Mouse (Mus musculus) kidney, adult 8-10 months (tissue): ENCODE results near the gene Nr2c1.

Experiments
- DNase-seq, 2 experiments: peaks; one replicate each; pipeline ENCODE4 v3.0.0; 2022

The Nr2c1 gene

GRCm38 (mm10) chr10:94147756-94148531 is at the start of gene Nr2c1:
TSS of gene Nr2c1 (plus strand) at chr10:94148023.
- DNase-seq, result peak; percentile 90 to 92

- DNase-seq, result no peak
These were observed 49.7 kb upstream of the Nr2c1 start for GRCm38 (mm10) chr10:94098100-94098499.

DNA sequence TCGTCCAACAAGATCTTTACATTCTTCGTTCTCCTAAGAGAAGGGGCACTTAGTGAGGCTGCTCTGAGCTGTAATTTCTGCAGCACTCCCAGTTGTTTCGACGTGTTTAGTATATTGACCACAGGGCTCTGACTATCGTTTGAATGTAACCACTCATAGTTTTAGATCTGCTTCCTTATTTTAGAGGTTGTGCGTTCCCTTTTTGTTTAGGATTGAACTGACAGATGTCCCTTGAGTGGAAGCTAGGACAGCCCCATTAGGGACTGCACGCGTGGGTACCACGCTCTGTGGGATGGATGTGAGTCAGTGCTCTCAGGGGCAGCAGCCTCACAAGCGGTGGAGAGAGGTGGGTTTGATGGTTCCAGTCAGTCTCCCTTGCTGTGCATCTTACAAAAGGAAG is 42.3 kb upstream of the Nr2c1 start:
- DNase-seq, result no peak

- DNase-seq, result peak; percentile 55 to 65
These were observed 40.7 kb upstream of the Nr2c1 start for GRCm38 (mm10) chr10:94107168-94107567.

DNA sequence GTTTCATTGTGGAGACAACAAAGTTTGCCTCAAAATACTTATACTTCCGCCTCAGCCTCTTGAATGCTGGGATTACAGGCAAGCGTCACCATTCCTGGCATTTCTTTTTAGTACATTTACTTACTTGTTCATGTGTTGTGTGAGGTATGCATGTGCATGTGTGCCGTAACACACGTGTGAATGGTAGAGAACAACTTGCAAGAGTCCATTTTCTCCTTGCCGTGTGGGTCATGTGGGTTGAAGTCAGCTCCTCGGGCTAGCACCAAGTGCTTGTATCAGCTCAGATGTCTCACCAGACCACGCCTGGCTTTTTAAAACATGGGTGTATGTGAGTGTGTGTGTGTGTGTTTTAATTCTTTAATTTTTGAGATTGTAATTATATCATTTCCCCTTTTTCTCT is 40.2 kb upstream of the Nr2c1 start:
- DNase-seq, result no peak

- DNase-seq, result no peak
These were observed 39.0 kb upstream of the Nr2c1 start for GRCm38 (mm10) chr10:94108791-94109190.

DNA sequence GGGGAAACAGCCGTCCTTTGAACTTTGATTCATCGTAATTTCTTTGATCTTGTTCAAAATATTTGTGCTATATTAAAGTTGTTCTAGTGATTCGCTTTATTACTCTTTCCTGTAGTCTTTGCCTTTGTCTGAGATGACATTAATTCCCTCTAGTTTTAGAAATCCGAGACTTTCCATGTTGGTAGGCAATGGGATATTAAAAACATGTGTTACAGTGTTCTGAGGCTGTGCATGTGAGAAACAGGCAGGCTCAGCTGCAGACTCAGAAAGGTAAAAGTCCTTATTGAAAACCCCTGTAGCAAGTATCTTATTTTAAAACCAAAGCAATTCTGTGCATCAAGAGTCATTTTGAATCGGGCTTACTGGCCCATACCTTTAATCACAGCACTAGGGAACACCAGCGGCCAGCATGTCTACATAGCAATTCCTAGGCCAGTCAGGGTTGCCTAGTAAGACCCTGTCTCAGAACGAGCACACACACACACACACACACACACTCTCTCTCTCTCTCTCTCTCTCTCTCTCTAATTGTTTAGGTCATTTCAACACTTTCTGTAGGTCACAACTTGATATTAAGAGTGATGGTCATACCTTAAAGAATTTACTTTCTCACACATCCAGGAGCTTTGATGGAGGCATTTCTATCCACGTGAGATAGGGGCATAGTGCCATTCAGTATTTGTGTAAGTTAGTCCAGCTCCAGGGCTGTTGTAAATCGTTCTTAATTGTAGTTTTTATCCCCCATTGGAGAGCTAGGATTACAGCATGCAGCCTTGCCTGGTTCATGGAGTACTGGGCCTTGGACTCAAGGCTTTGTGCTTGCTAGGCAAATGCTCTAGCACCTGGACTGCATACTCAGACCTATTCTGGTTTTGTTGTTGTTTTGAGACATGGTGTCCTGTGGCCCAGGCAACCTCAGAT is 36.7 kb upstream of the Nr2c1 start:
- DNase-seq, result no peak

GRCm38 (mm10) chr10:94112207-94112606 is 35.6 kb upstream of the Nr2c1 start:
- DNase-seq, result no peak

DNA sequence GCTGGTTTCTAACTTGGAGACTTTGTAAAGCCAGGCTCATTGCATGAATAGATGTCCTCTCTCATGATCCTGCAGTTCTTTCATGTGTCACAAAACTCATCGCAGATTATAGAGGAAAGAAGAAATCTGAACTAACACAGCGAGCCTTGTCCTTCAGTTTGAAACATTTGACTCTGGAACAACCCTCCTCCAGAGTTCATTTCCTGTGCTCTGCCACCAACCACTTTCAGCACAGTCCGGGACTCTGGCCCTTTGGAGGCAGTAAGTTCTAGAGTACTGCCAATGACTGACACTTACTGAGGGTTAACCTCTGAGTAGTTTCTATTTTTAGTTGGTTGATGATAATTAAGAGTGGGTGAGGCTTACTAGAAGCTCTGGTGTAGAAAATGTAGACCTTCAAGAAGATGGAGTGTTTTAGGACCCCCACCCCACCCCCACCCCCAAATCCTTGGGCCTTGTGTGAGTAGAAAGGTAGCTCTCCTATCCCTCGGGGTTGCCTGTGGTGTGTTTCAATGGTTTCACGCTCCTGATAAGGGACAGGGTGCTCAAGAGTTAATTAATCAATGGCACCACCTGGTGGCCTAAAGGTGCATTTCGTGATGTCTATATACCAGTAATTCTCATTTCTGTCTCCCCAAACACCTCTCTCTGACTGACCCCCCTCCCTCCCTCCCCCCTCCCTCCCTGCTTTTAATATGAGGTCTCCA is 31.8 kb upstream of the Nr2c1 start:
- peak; percentile 70 to 88 for DNase-seq

DNA sequence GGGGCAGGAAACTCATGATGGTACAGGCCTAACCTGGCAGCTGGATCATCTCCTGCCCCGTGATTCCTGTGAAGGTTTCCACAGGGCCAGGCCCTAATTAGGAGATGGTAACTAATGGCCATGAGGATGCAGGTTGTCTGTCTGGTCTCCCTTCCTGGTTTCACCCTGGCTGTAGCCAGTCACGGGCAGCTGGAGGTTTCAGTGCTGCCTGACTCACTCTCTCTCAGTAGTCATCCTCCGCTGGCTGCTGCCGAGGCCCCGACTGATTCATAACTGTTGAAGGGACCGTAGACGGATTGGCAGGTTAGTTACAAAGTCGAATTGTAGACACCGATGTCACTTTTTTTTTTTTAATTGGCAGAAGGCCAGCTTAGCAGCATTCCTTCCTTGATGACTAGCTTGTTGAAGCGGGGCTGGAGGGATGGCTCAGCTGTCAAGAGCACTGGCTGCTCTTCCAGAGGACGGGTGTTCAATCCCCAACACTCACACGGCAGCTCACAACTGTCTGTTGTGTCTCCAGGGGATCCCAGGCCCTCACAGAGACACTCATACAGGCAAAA is 31.0 kb upstream of the Nr2c1 start:
- peak in 1 of 2 experiments; percentile 11 for DNase-seq

GRCm38 (mm10) chr10:94117916-94118315 is 29.9 kb upstream of the Nr2c1 start:
- DNase-seq, result no peak

- no peak for DNase-seq
These were observed 28.8 kb upstream of the Nr2c1 start for GRCm38 (mm10) chr10:94118993-94119392.

- no peak for DNase-seq
These were observed 27.1 kb upstream of the Nr2c1 start for GRCm38 (mm10) chr10:94120676-94121075.

DNA sequence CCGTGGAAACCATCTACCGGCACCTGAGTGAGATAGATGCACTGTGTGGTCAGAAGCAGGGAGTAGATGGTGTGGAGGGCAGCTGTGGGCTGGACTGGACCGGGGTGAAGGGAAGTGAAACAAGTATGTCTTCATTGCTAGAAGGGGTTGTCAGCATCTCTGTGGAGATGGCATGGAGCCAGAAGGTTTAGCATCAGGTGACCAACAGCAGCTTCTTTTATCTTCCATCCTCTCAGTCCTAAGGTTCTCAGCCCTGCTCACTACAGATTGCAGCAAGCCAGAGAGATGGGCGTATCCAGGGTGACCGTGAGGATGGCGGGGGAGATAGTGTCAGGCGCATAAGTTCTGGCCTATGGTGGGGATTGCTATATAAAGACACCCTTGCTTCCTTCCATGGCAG is 25.2 kb upstream of the Nr2c1 start:
- no peak for DNase-seq

- no peak for DNase-seq
These were observed 24.2 kb upstream of the Nr2c1 start for GRCm38 (mm10) chr10:94123581-94123980.

DNA sequence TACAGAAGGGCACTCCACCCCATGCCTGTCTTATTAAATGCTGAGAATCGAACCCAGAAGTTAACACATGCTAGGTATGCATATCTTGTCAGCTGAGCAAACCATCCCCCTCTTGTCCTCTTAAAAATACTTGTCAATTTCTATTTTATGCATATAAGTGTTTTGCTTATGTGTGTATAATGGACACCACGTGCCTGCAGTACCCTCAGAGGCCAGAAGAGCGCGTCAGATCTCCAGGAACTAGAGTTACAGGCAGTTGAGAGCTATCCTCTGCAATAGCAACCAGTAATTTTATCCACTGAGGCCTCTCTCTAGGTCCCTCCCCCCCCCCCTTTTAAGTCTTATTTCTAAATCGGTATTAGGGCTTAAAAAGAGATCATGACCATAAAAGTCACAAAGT is 23.4 kb upstream of the Nr2c1 start:
- DNase-seq, result no peak

DNA sequence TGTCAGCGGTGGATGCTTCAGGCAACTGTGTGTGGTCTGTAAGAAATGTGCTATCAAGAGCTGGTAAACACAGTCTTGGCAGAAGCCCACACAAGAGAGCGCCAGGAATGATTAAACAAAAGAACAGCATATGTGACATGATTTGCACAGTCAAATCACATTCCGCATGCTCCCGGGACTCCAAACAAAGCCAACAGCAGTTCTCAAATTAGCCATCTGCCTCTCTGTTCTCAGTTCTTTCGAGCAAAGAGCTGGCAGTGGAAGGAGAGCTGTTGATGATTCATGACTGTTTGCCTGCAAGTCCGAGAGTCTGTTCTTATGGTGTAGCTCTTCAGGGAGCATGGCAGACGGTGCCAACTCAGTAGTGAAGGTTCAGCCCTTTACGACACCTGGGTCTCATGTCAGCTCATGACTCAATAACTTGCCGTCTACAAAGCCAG is 18.1 kb upstream of the Nr2c1 start:
- DNase-seq, result peak in 1 of 2 experiments; percentile 19

DNA sequence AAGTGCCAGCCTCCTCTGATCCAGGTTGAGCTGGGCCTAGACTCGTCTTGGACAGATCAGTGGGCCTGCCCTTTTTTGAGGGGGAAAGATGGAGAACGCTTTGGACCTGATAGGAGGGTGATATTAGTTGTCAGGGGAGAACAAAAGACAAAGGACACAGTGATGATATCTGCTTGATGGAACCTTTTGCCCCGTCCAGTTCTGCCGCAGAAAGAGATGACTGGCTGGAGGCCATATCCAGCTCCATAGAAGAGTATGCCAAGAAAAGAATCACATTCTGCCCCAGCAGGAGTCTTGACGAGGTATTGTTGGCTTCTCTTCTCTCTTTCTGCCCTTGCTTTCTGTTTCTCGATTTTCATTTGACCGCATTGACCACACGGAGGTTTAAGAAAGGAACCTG is 14.7 kb upstream of the Nr2c1 start:
- DNase-seq, result no peak

DNA sequence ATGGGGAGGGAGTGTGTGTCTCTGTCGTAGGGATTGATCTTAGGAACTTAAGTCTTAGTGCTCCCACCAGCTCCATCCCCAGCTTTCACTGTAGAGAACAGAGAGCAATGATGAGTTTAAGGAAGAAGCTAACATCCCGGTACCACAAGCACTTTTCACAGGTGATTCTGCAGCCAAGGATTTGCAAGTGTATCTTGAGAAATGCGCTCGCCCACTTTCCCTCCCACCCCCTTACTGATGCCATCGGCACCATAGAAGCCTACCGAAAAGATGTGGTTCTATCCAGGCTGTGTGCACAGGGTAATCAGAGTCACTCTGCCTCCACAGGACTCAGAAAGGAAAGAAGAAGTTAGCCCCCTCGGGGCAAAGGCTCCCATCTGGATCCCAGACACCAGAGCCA is 14.1 kb upstream of the Nr2c1 start:
- DNase-seq, result no peak

- no peak for DNase-seq
These were observed 13.1 kb upstream of the Nr2c1 start for GRCm38 (mm10) chr10:94134535-94135390.

DNA sequence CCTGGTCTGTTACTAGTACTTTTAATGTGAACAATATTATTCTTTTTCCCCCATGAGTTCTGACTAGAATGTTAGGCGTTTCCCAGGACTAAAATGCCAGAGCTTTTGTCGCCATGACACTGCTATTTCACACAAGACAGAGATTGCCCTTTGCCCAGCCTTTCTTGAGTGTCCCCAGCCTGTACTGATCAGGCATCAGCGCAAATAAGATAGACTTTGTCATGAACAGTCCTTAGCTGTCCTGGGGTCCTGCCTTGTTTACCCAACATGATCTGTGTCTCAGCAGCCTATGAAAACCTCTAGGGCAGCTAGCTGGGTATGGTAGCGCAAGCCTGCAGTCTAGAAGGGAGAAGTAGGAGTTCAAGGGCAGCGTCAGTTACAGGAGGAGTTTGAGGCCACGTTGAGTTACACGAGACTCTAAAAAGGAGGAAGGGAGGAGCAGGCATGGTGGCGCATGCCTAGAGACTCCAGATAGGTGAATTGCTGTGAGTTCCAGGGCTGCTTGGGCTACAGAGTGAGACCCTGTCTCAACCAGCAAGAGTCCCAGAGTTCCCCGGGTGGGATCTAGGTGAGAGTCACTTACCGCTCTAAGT is 8.8 kb upstream of the Nr2c1 start:
- no peak for DNase-seq
